Mouse (Mus musculus) CD4-positive helper T cell, adult 2 months (primary cell): ENCODE measurements around the gene Dbi.
A peak's percentile ranks its signal among the peaks of the same experiment; 100 is the strongest.

Experiments
- DNase-seq: peaks from one replicate; pipeline ENCODE4 v3.0.0-alpha.2; 2012; ENCODE audit warnings: low read depth, missing footprints, low spot score

The Dbi gene

GRCm38 (mm10) chr1:120121930-120122530, 1.2 kb upstream of the Dbi start:
- DNase-seq = no peak

- peak; percentile 12 for DNase-seq
These were observed 523 bp downstream of the Dbi start for GRCm38 (mm10) chr1:120120141-120120968.

GRCm38 (mm10) chr1:120119389-120119788, 1.5 kb downstream of the Dbi start:
- DNase-seq = no peak

- DNase-seq = no peak
These were observed 2.0 kb downstream of the Dbi start for GRCm38 (mm10) chr1:120118854-120119253.

- no peak for DNase-seq
These were observed 4.8 kb downstream of the Dbi start for GRCm38 (mm10) chr1:120116106-120116505.

- no peak for DNase-seq
These were observed 5.2 kb downstream of the Dbi start for GRCm38 (mm10) chr1:120115671-120116081.

GRCm38 (mm10) chr1:120112251-120113187, 8.4 kb downstream of the Dbi start:
- DNase-seq = no peak

GRCm38 (mm10) chr1:120111766-120112165, 9.1 kb downstream of the Dbi start:
- DNase-seq = no peak

GRCm38 (mm10) chr1:120109741-120110432, 11.0 kb downstream of the Dbi start:
- no peak for DNase-seq

- no peak for DNase-seq
These were observed 15.3 kb downstream of the Dbi start for GRCm38 (mm10) chr1:120105556-120105959.

GRCm38 (mm10) chr1:120101227-120101609, 19.7 kb downstream of the Dbi start:
- no peak for DNase-seq

GRCm38 (mm10) chr1:120100456-120101226, 20.2 kb downstream of the Dbi start:
- no peak for DNase-seq

- DNase-seq = no peak
These were observed 21.4 kb downstream of the Dbi start for GRCm38 (mm10) chr1:120099483-120099882.

GRCm38 (mm10) chr1:120098327-120098726, 22.6 kb downstream of the Dbi start:
- DNase-seq = peak; percentile 61

GRCm38 (mm10) chr1:120094920-120095319, 26.0 kb downstream of the Dbi start:
- no peak for DNase-seq

GRCm38 (mm10) chr1:120093482-120094134, 27.3 kb downstream of the Dbi start:
- DNase-seq = peak; percentile 80

GRCm38 (mm10) chr1:120090880-120091570, 29.9 kb downstream of the Dbi start:
- no peak for DNase-seq

- no peak for DNase-seq
These were observed 31.7 kb downstream of the Dbi start for GRCm38 (mm10) chr1:120089180-120089579.

GRCm38 (mm10) chr1:120086644-120087043, 34.2 kb downstream of the Dbi start:
- DNase-seq = no peak
